Mouse (Mus musculus) heart, embryonic 13.5 days (tissue): ENCODE measurements at regions not wholly inside any gene's neighbourhood (a gene's known extent, or its start where the extent isn't known, plus 50 kb on each side); places are given as distances from the start of the nearest gene placed in this dataset.

Source experiments
- ATAC-seq: fragments of 200-750 bp; cut with Nextera tagmentation; 2 replicates; pipeline ENCODE4 v1.8.0; 2017; ENCODE audit warnings: moderate TSS enrichment; ENCODE audit not compliant: insufficient number of reproducible peaks, low FRiP score, low TSS enrichment; ENCODE audit errors: extremely low read depth
- H3K27ac ChIP-seq: fragments of 300-500 bp; sonication (generic); replicated peaks from 2 replicates; pipeline ENCODE4 v1.5.1; 2015; ENCODE audit warnings: moderate library complexity, mild to moderate bottlenecking, inconsistent platforms
- H3K27me3 ChIP-seq: fragments of 300-500 bp; sonication (generic); replicated peaks from 2 replicates; pipeline ENCODE4 v1.6.1; 2015; ENCODE audit warnings: mild to moderate bottlenecking, inconsistent platforms
- H3K36me3 ChIP-seq: fragments of 300-500 bp; sonication (generic); 2 replicates; pipeline ENCODE4 v1.6.1; 2015; ENCODE audit warnings: mild to moderate bottlenecking, inconsistent platforms
- H3K4me1 ChIP-seq: fragments of 300-500 bp; sonication (generic); 2 replicates; pipeline ENCODE4 v1.6.1; 2015; ENCODE audit warnings: inconsistent platforms
- H3K4me2 ChIP-seq: fragments of 300-500 bp; sonication (generic); 2 replicates; pipeline ENCODE4 v1.6.1; 2015; ENCODE audit warnings: inconsistent platforms, mild to moderate bottlenecking, moderate library complexity
- H3K4me3 ChIP-seq: fragments of 300-500 bp; sonication (generic); 2 replicates; pipeline ENCODE4 v1.5.1; 2015; ENCODE audit warnings: moderate library complexity, mild to moderate bottlenecking, inconsistent platforms
- H3K9ac ChIP-seq: fragments of 300-500 bp; sonication (generic); 2 replicates; pipeline ENCODE4 v1.6.1; 2015; ENCODE audit warnings: inconsistent platforms, mild to moderate bottlenecking, moderate library complexity
- H3K9me3 ChIP-seq: fragments of 300-500 bp; sonication (generic); 2 replicates; pipeline ENCODE4 v1.6.1; 2016; ENCODE audit warnings: inconsistent platforms
- WGBS: fragments of 180-500 bp; shearing (Covaris S2); methylation state at CpG from one replicate; pipeline ENCODE4 v1.1.7; 2015; ENCODE audit warnings: mixed read lengths; 5-methylcytosine and 5-hydroxymethylcytosine counted together

GRCm38 (mm10) chr14:104937083-104937864, 239.9 kb downstream of the Rbm26 start:
- WGBS: 75% methylated on average over 10 of the region's 10 CpGs

GRCm38 (mm10) chr14:104935956-104936355, 241.2 kb downstream of the Rbm26 start:
- Histone ChIP-seq H3K9ac (no peak overlapping the region), H3K27me3 (no peaks in the 10 kb centered on the region), H3K27ac (no peak overlapping the region), H3K9me3 (no peaks in the 10 kb centered on the region), H3K4me3 (no peak overlapping the region), H3K36me3 (no peaks in the 10 kb centered on the region), H3K4me1 (no peaks in the 10 kb centered on the region), H3K4me2 (no peak overlapping the region)
- 57% methylated on average over 11 of the region's 11 CpGs for WGBS
- no peak for ATAC-seq

More at GRCm38 (mm10) chr14:104937083-104937864, 239.9 kb downstream of the Rbm26 start:
- Histone ChIP-seq H3K27me3 (no peaks in the 10 kb centered on the region), H3K4me3 (no peak overlapping the region), H3K9me3 (no peaks in the 10 kb centered on the region), H3K27ac (no peak overlapping the region), H3K9ac (no peak overlapping the region), H3K4me1 (no peaks in the 10 kb centered on the region), H3K4me2 (no peak overlapping the region), H3K36me3 (no peaks in the 10 kb centered on the region)
- no peak for ATAC-seq

GRCm38 (mm10) chr14:104905706-104906105, 271.4 kb downstream of the Rbm26 start:
- no peak overlapping the region for H3K27ac ChIP-seq
- no peaks in the 10 kb centered on the region for H3K4me1 ChIP-seq
- no peak for ATAC-seq
- H3K4me2 ChIP-seq: no peak overlapping the region
- H3K4me3 ChIP-seq: no peak overlapping the region
- 0 out of 2 replicates have a peak, but pooled peaks cover 5% of the 10 kb centered on the region for H3K9me3 ChIP-seq
- no peaks in the 10 kb centered on the region for H3K27me3 ChIP-seq
- no peak overlapping the region for H3K9ac ChIP-seq
- H3K36me3 ChIP-seq: no peaks in the 10 kb centered on the region

- H3K27ac ChIP-seq: no peak overlapping the region
- no peak for ATAC-seq
Measured at GRCm38 (mm10) chr14:104902120-104903027, 274.8 kb downstream of the Rbm26 start.

GRCm38 (mm10) chr14:104901072-104901471, 276.1 kb downstream of the Rbm26 start:
- 54% methylated on average over 11 of the region's 11 CpGs for WGBS
- no peak overlapping the region for H3K9ac ChIP-seq

More at GRCm38 (mm10) chr14:104902120-104903027, 274.8 kb downstream of the Rbm26 start:
- Histone ChIP-seq H3K4me2 (no peak overlapping the region), H3K4me1 (no peaks in the 10 kb centered on the region), H3K36me3 (no peaks in the 10 kb centered on the region), H3K9me3 (0 out of 2 replicates have a peak, but pooled peaks cover 5% of the 10 kb centered on the region), H3K4me3 (no peak overlapping the region), H3K9ac (no peak overlapping the region), H3K27me3 (no peaks in the 10 kb centered on the region)
- 70% methylated on average over 10 of the region's 10 CpGs for WGBS

GRCm38 (mm10) chr14:104871203-104871602, 305.9 kb downstream of the Rbm26 start:
- Histone ChIP-seq H3K27ac (no peak overlapping the region), H3K4me3 (no peak overlapping the region), H3K27me3 (no peaks in the 10 kb centered on the region), H3K9ac (no peak overlapping the region), H3K36me3 (no peaks in the 10 kb centered on the region), H3K9me3 (no peaks in the 10 kb centered on the region), H3K4me1 (no peaks in the 10 kb centered on the region), H3K4me2 (no peak overlapping the region)
- WGBS: 69% methylated on average over 3 of the region's 3 CpGs
- ATAC-seq: no peak

More at GRCm38 (mm10) chr14:104901072-104901471, 276.1 kb downstream of the Rbm26 start:
- ATAC-seq: no peak
- Histone ChIP-seq H3K4me3 (no peak overlapping the region; the same call in 1 of the 2 replicates), H3K36me3 (no peaks in the 10 kb centered on the region), H3K9me3 (0 out of 2 replicates have a peak, but pooled peaks cover 5% of the 10 kb centered on the region), H3K4me2 (peak overlapping the region; percentile 33), H3K27ac (no peak overlapping the region), H3K4me1 (no peaks in the 10 kb centered on the region), H3K27me3 (no peaks in the 10 kb centered on the region)

GRCm38 (mm10) chr14:104867540-104867939, 309.6 kb downstream of the Rbm26 start:
- H3K4me3 ChIP-seq: no peak overlapping the region
- no peak overlapping the region for H3K4me2 ChIP-seq
- no peaks in the 10 kb centered on the region for H3K36me3 ChIP-seq
- no peaks in the 10 kb centered on the region for H3K27me3 ChIP-seq
- no peaks in the 10 kb centered on the region for H3K9me3 ChIP-seq
- 59% methylated on average over 6 of the region's 6 CpGs for WGBS
- no peaks in the 10 kb centered on the region for H3K4me1 ChIP-seq
- ATAC-seq: no peak
- no peak overlapping the region for H3K9ac ChIP-seq
- no peak overlapping the region for H3K27ac ChIP-seq

- no peaks in the 10 kb centered on the region for H3K9me3 ChIP-seq
- H3K9ac ChIP-seq: no peak overlapping the region
- H3K27me3 ChIP-seq: no peaks in the 10 kb centered on the region
- H3K36me3 ChIP-seq: no peaks in the 10 kb centered on the region
- H3K4me2 ChIP-seq: no peak overlapping the region
- no peak for ATAC-seq
- no peaks in the 10 kb centered on the region for H3K4me1 ChIP-seq
- WGBS: 78% methylated on average over 9 of the region's 9 CpGs
- no peak overlapping the region for H3K4me3 ChIP-seq
- no peak overlapping the region for H3K27ac ChIP-seq
Measured at GRCm38 (mm10) chr14:104863881-104864280, 313.2 kb downstream of the Rbm26 start.

GRCm38 (mm10) chr14:104855913-104856312, 321.2 kb downstream of the Rbm26 start:
- Histone ChIP-seq H3K9ac (no peak overlapping the region), H3K4me3 (no peak overlapping the region), H3K27ac (no peak overlapping the region), H3K36me3 (no peaks in the 10 kb centered on the region), H3K9me3 (no peaks in the 10 kb centered on the region), H3K27me3 (no peaks in the 10 kb centered on the region), H3K4me1 (no peaks in the 10 kb centered on the region), H3K4me2 (no peak overlapping the region)
- no peak for ATAC-seq
- 54% methylated on average over 1 of the region's 1 CpGs for WGBS

GRCm38 (mm10) chr14:104849274-104849673, 326.8 kb upstream of the Rnf219 start:
- no peak overlapping the region for H3K9ac ChIP-seq
- ATAC-seq: no peak
- whole genome bisulfite sequencing: 69% methylated on average over 4 of the region's 4 CpGs
- no peak overlapping the region for H3K4me3 ChIP-seq
- no peak overlapping the region for H3K4me2 ChIP-seq
- H3K27ac ChIP-seq: no peak overlapping the region
- no peaks in the 10 kb centered on the region for H3K36me3 ChIP-seq
- no peaks in the 10 kb centered on the region for H3K27me3 ChIP-seq
- H3K4me1 ChIP-seq: no peaks in the 10 kb centered on the region
- no peaks in the 10 kb centered on the region for H3K9me3 ChIP-seq

GRCm38 (mm10) chr14:104827404-104827803, 305.0 kb upstream of the Rnf219 start:
- no peaks in the 10 kb centered on the region for H3K36me3 ChIP-seq
- no peak overlapping the region for H3K9ac ChIP-seq
- H3K4me3 ChIP-seq: no peak overlapping the region
- WGBS: 63% methylated on average over 4 of the region's 4 CpGs
- H3K9me3 ChIP-seq: no peaks in the 10 kb centered on the region
- no peaks in the 10 kb centered on the region for H3K27me3 ChIP-seq
- no peak overlapping the region for H3K27ac ChIP-seq
- no peak for ATAC-seq
- no peak overlapping the region for H3K4me2 ChIP-seq
- H3K4me1 ChIP-seq: no peaks in the 10 kb centered on the region
